Mouse (Mus musculus): ENCODE data around the gene Pnpla7. TPM values are rescaled to one million over a fixed set of nuclear protein-coding genes. Genes with fewer than 3 reads are reported as not detected.
A peak's percentile ranks its signal among the peaks of the same experiment; 100 is the strongest.
"Not testable (repeated sequence)": the region's sequence is repeated elsewhere in the genome, so short reads cannot be mapped to it uniquely, and the experiment has no call there.

Gene Pnpla7
- polyA plus RNA-seq, 1 experiment, result 50.4 TPM

GRCm38 (mm10) chr2:24934441-24934963, 41.3 kb upstream of the Pnpla7 start:
- Histone ChIP-seq H3K27ac (ENCODE audit: insufficient read depth, low read length) (peak overlapping the region; percentile 95), H3K36me3 (ENCODE audit: control insufficient read depth, insufficient read depth, low read length) (no peaks in the 10 kb centered on the region), H3K4me3 (ENCODE audit: extremely low read depth, insufficient read depth, insufficient read length) (peak overlapping the region; percentile 73), H3K27me3 (ENCODE audit: control insufficient read depth, insufficient read depth, low read length) (no peaks in the 10 kb centered on the region), H3K4me1 (ENCODE audit: control insufficient read depth, insufficient read depth, insufficient read length) (peaks cover 8% of the 10 kb centered on the region; the same call in 1 of the 2 replicates)
- WGBS, result 3% methylated on average over 18 of the region's 19 CpGs
- DNase-seq (ENCODE audit: low read depth in 1 of 2, low spot score in 2 of 2), result no peak
- TF ChIP-seq CTCF (IDR thresholded peaks at IDR 0.05; ENCODE audit: extremely low read depth, insufficient read depth, insufficient read length, insufficient replicate concordance), result no peak
- TF ChIP-seq POLR2A (IDR thresholded peaks at IDR 0.05; ENCODE audit: low read depth, low read length), result no peak

GRCm38 (mm10) chr2:24935057-24935796, 40.6 kb upstream of the Pnpla7 start, which contains the start of gene Arrdc1:
Gene Arrdc1 (minus strand): TSS chr2:24935252.
- Histone ChIP-seq H3K4me1 (ENCODE audit: control insufficient read depth, insufficient read depth, insufficient read length) (peaks cover 8% of the 10 kb centered on the region; the same call in 1 of the 2 replicates), H3K27me3 (ENCODE audit: control insufficient read depth, insufficient read depth, low read length) (no peaks in the 10 kb centered on the region), H3K27ac (ENCODE audit: insufficient read depth, low read length) (peak within 1 kb of the TSS; percentile 95), H3K4me3 (ENCODE audit: extremely low read depth, insufficient read depth, insufficient read length) (peak within 1 kb of the TSS; percentile 73), H3K36me3 (ENCODE audit: control insufficient read depth, insufficient read depth, low read length) (no peaks in the 10 kb centered on the region)
- TF ChIP-seq CTCF (IDR thresholded peaks at IDR 0.05; ENCODE audit: extremely low read depth, insufficient read depth, insufficient read length, insufficient replicate concordance) (peak; percentile 47; the same call in 1 of the 2 replicates), POLR2A (IDR thresholded peaks at IDR 0.05; ENCODE audit: low read depth, low read length) (peak; percentile 85)
- under 1% methylated on average over 48 of the region's 49 CpGs for WGBS
- peak; percentile 93 to 97 for DNase-seq (ENCODE audit: low read depth in 1 of 2, low spot score in 2 of 2)

- 86% methylated on average over 4 of the region's 4 CpGs for WGBS
- TF ChIP-seq POLR2A (IDR thresholded peaks at IDR 0.05; ENCODE audit: low read depth, low read length), result no peak
- Histone ChIP-seq H3K27me3 (ENCODE audit: control insufficient read depth, insufficient read depth, low read length) (no peaks in the 10 kb centered on the region), H3K36me3 (ENCODE audit: control insufficient read depth, insufficient read depth, low read length) (no peaks in the 10 kb centered on the region), H3K27ac (ENCODE audit: insufficient read depth, low read length) (no peak overlapping the region), H3K4me1 (ENCODE audit: control insufficient read depth, insufficient read depth, insufficient read length) (no peaks in the 10 kb centered on the region), H3K4me3 (ENCODE audit: extremely low read depth, insufficient read depth, insufficient read length) (no peak overlapping the region)
- no peak for DNase-seq (ENCODE audit: low read depth in 1 of 2, low spot score in 2 of 2)
Observed at GRCm38 (mm10) chr2:24942092-24942491, 33.7 kb upstream of the Pnpla7 start.

GRCm38 (mm10) chr2:24944304-24944703, 31.5 kb upstream of the Pnpla7 start:
- peak; percentile 2; the same call in 1 of the 2 replicates for TF ChIP-seq CTCF (IDR thresholded peaks at IDR 0.05; ENCODE audit: extremely low read depth, insufficient read depth, insufficient read length, insufficient replicate concordance)
- not testable (repeated sequence) for H3K4me1 ChIP-seq (ENCODE audit: control insufficient read depth, insufficient read depth, insufficient read length); H3K27ac ChIP-seq (ENCODE audit: insufficient read depth, low read length); H3K27me3 ChIP-seq (ENCODE audit: control insufficient read depth, insufficient read depth, low read length); H3K4me3 ChIP-seq (ENCODE audit: extremely low read depth, insufficient read depth, insufficient read length); H3K36me3 ChIP-seq (ENCODE audit: control insufficient read depth, insufficient read depth, low read length)
- DNase-seq (ENCODE audit: low read depth in 1 of 2, low spot score in 2 of 2), result peak; percentile 34 to 45
- WGBS, result 42% methylated on average over 2 of the region's 2 CpGs

GRCm38 (mm10) chr2:24949421-24950188, 26.2 kb upstream of the Pnpla7 start, which contains the start of gene Zmynd19:
Gene Zmynd19 (plus strand): TSS chr2:24949792.
- DNase-seq (ENCODE audit: low read depth in 1 of 2, low spot score in 2 of 2), result peak; percentile 88 to 97
- TF ChIP-seq CTCF (IDR thresholded peaks at IDR 0.05; ENCODE audit: extremely low read depth, insufficient read depth, insufficient read length, insufficient replicate concordance) (no peak), POLR2A (IDR thresholded peaks at IDR 0.05; ENCODE audit: low read depth, low read length) (no peak; the same call in 1 of the 2 replicates)
- peak within 1 kb of the TSS; percentile 91 for H3K4me3 ChIP-seq (ENCODE audit: extremely low read depth, insufficient read depth, insufficient read length)
- under 1% methylated on average over 107 of the region's 108 CpGs for WGBS
- peaks cover 4% of the 10 kb centered on the region for H3K4me1 ChIP-seq (ENCODE audit: control insufficient read depth, insufficient read depth, insufficient read length)
- peaks cover 4% of the 10 kb centered on the region for H3K36me3 ChIP-seq (ENCODE audit: control insufficient read depth, insufficient read depth, low read length)
- peak within 1 kb of the TSS; percentile 57 for H3K27ac ChIP-seq (ENCODE audit: insufficient read depth, low read length)
- no peaks in the 10 kb centered on the region for H3K27me3 ChIP-seq (ENCODE audit: control insufficient read depth, insufficient read depth, low read length)

GRCm38 (mm10) chr2:24950189-24950535, 25.7 kb upstream of the Pnpla7 start:
- TF ChIP-seq POLR2A (IDR thresholded peaks at IDR 0.05; ENCODE audit: low read depth, low read length) (no peak), CTCF (IDR thresholded peaks at IDR 0.05; ENCODE audit: extremely low read depth, insufficient read depth, insufficient read length, insufficient replicate concordance) (no peak)
- Histone ChIP-seq H3K4me3 (ENCODE audit: extremely low read depth, insufficient read depth, insufficient read length) (peak overlapping the region; percentile 91), H3K36me3 (ENCODE audit: control insufficient read depth, insufficient read depth, low read length) (peaks cover 5% of the 10 kb centered on the region), H3K4me1 (ENCODE audit: control insufficient read depth, insufficient read depth, insufficient read length) (peaks cover 4% of the 10 kb centered on the region), H3K27me3 (ENCODE audit: control insufficient read depth, insufficient read depth, low read length) (no peaks in the 10 kb centered on the region), H3K27ac (ENCODE audit: insufficient read depth, low read length) (peak overlapping the region; percentile 18; the same call in 1 of the 2 replicates)
- DNase-seq (ENCODE audit: low read depth in 1 of 2, low spot score in 2 of 2), result no peak
- under 1% methylated on average over 29 of the region's 31 CpGs for WGBS

All from spleen, adult 2 months (tissue).